Mouse (Mus musculus): ENCODE measurements at regions not wholly inside any gene's neighbourhood (a gene's known extent, or its start where the extent isn't known, plus 50 kb on each side); places are given as distances from the start of the nearest gene placed in this dataset.

DNA sequence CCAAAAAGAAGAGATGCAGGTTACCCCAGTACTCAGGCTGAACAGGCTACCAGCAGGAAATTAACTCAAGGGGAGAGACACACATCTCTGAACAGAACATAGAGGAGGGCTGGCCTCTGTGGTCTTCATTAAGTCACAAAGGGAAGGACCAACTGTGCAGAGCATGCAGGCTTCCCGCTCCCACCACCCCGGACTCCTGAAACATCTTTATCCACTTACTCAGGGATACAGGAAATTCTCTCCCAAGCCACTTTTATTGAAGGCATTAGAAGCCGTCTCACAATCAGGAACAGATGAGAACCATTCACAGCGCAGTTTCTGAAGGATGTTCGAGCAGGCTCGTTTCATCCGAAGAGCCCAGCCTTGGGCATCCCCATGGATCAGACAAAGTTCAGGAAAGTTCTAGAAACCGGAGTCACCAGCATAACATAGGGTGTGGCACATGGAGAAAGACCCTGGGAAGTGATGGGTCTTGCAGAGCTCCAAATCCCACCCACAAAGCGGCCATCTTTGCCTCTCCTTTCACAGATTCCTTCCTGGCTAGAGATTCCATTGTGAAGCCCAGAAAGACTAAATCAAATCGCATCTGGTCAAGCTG lies 55.9 kb upstream of the Zbtb40 start:
- no peak for DNase-seq (ENCODE audit: low spot score in 2 of 2)

GRCm38 (mm10) chr4:137101169-137101568 lies 52.6 kb upstream of the Zbtb40 start:
- DNase-seq (ENCODE audit: low spot score in 2 of 2) = no peak

GRCm38 (mm10) chr4:137100756-137101155 lies 52.2 kb upstream of the Zbtb40 start:
- DNase-seq (ENCODE audit: low spot score in 2 of 2) = no peak

All from urinary bladder, postnatal 36 days (tissue).